Mouse (Mus musculus) megakaryocyte, embryonic 14.5 days (primary cell): ENCODE measurements around the gene Fam111a.

ENCODE experiments used
- FLI1 ChIP-seq: IDR thresholded peaks from 2 replicates; pipeline ENCODE4 v1.6.1; 2012; ENCODE audit warnings: low read length, inconsistent platforms, mixed read lengths
- GATA1 ChIP-seq: IDR thresholded peaks from 3 replicates; pipeline ENCODE4 v1.6.1; 2012; ENCODE audit warnings: mixed read lengths, low read length, inconsistent platforms, borderline replicate concordance

GRCm38 (mm10) chr19:12634259-12634658 lies 88.7 kb downstream of the Fam111a start:
- TF ChIP-seq FLI1 (no peak), GATA1 (no peak)
